Mouse (Mus musculus): Measurements from ENCODE around the gene Cdh4. TPM values are rescaled to one million over a fixed set of nuclear protein-coding genes. Genes with fewer than 3 reads are reported as not detected.
A peak's percentile ranks its signal among the peaks of the same experiment; 100 is the strongest.

Cdh4 gene
- polyA plus RNA-seq, 1 experiment from 2014 or later: 1.1 TPM

DNA sequence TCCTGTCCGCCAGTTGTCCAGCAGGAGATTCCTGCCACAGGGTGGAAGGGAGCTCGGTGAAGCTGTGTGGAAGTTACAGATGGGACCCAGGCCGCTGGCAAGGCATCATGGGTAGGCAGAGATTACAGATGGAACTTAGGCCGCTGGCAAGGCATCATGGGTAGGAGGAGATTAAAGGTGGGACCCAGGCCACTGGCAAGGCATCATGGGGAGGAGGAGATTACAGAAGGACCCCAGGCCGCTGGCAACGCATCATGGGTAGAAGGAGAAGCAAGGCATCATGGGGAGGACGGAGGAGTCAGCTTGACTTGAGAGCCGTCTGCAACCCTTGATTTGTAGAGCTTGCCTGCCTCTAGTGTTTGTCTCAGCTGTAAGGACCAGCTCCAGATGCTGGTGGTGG is 281.2 kb downstream of the Cdh4 start:
- WGBS: 85% methylated on average over 8 of the region's 8 CpGs
- no peaks in the 10 kb centered on the region for H3K9me3 ChIP-seq (ENCODE audit: control insufficient read depth, low read length)
- no peak overlapping the region for H3K4me2 ChIP-seq (ENCODE audit: low read length)

DNA sequence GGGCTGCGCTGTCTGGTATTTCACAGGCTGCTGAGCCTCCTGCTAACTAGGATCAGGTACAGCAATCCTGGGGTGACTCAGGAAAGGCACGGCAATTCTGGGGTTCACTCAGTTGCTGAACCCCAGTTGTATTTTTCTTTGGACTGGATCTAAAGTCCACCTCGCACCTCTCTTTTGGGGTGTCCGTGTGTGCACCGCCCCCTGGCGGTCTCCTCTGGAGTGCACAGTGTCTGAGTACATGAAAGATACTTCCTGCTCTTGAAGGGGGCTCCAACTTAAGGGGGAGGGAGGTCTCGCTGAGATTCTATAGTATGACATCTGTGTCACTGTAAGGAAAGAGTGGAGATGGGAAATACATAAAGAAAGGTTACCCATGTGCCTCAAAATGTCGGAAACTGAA is 286.8 kb downstream of the Cdh4 start:
- ATAC-seq (ENCODE audit: insufficient number of reproducible peaks, insufficient read depth, low FRiP score, low read depth): no peak
- H3K4me3 ChIP-seq (ENCODE audit: control insufficient read depth in 1 of 2, insufficient read depth in 1 of 2, low read depth in 1 of 2, low read length in 2 of 2): no peak overlapping the region
- no peaks in the 10 kb centered on the region for H3K27me3 ChIP-seq (ENCODE audit: control insufficient read depth, insufficient read depth, low read length)
- H3K4me1 ChIP-seq (ENCODE audit: control insufficient read depth in 2 of 2, insufficient read depth in 2 of 2, low read length in 2 of 2): no peaks in the 10 kb centered on the region; a peak in 1 of 4 replicates
- H3K9ac ChIP-seq (ENCODE audit: low read length): no peak overlapping the region
- H3K9me3 ChIP-seq (ENCODE audit: control insufficient read depth, low read length): no peaks in the 10 kb centered on the region
- H3K27ac ChIP-seq (replicated peaks in 1 of 2; ENCODE audit: control insufficient read depth in 1 of 2, insufficient read depth in 1 of 2, low read depth in 2 of 2, low read length in 2 of 2): no peak overlapping the region
- H3K4me2 ChIP-seq (ENCODE audit: low read length): no peak overlapping the region
- no peaks in the 10 kb centered on the region for H3K36me3 ChIP-seq (ENCODE audit: control insufficient read depth, insufficient read depth, low read length)
- 46% methylated on average over 8 of the region's 8 CpGs for WGBS

More for the DNA sequence above, 281.2 kb downstream of the Cdh4 start:
- ATAC-seq (ENCODE audit: insufficient number of reproducible peaks, insufficient read depth, low FRiP score, low read depth): no peak
- H3K4me3 ChIP-seq (ENCODE audit: control insufficient read depth in 1 of 2, insufficient read depth in 1 of 2, low read depth in 1 of 2, low read length in 2 of 2): no peak overlapping the region
- no peaks in the 10 kb centered on the region for H3K27me3 ChIP-seq (ENCODE audit: control insufficient read depth, insufficient read depth, low read length)
- H3K9ac ChIP-seq (ENCODE audit: low read length): no peak overlapping the region
- no peaks in the 10 kb centered on the region for H3K36me3 ChIP-seq (ENCODE audit: control insufficient read depth, insufficient read depth, low read length)
- peaks cover 4 to 5% of the 10 kb centered on the region in 2 experiments; a peak in 2 of 4 replicates for H3K4me1 ChIP-seq (ENCODE audit: control insufficient read depth in 2 of 2, insufficient read depth in 2 of 2, low read length in 2 of 2)
- no peak overlapping the region for H3K27ac ChIP-seq (replicated peaks in 1 of 2; ENCODE audit: control insufficient read depth in 1 of 2, insufficient read depth in 1 of 2, low read depth in 2 of 2, low read length in 2 of 2)

DNA sequence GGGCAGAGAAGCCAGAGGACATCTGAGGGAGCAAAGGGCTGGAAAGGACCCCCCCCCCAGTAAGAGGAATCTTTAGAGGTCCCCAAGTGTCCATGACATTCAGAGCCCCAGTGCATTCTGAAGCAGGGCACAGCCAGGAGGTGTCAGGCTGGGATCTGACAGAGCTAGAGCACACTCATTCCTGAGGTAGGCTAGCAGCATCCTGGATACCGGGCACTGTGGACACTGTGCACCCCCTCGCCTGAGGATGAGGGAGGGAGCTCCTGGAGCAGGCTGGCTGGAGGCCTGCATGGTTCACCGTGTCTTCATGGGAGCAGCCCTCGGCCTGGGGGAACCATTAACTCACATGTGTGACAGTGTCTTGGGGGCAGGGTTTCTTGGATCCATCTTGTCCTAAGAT is 287.6 kb downstream of the Cdh4 start:
- 71% methylated on average over 4 of the region's 4 CpGs for WGBS
- Histone ChIP-seq H3K9ac (ENCODE audit: low read length) (no peak overlapping the region), H3K4me2 (ENCODE audit: low read length) (no peak overlapping the region), H3K9me3 (ENCODE audit: control insufficient read depth, low read length) (no peaks in the 10 kb centered on the region), H3K36me3 (ENCODE audit: control insufficient read depth, insufficient read depth, low read length) (no peaks in the 10 kb centered on the region), H3K4me3 (ENCODE audit: control insufficient read depth in 1 of 2, insufficient read depth in 1 of 2, low read depth in 1 of 2, low read length in 2 of 2) (no peak overlapping the region), H3K27me3 (ENCODE audit: control insufficient read depth, insufficient read depth, low read length) (no peaks in the 10 kb centered on the region), H3K27ac (replicated peaks in 1 of 2; ENCODE audit: control insufficient read depth in 1 of 2, insufficient read depth in 1 of 2, low read depth in 2 of 2, low read length in 2 of 2) (no peak overlapping the region), H3K4me1 (ENCODE audit: control insufficient read depth in 2 of 2, insufficient read depth in 2 of 2, low read length in 2 of 2) (no peaks in the 10 kb centered on the region; a peak in 1 of 4 replicates)
- no peak for ATAC-seq (ENCODE audit: insufficient number of reproducible peaks, insufficient read depth, low FRiP score, low read depth)

DNA sequence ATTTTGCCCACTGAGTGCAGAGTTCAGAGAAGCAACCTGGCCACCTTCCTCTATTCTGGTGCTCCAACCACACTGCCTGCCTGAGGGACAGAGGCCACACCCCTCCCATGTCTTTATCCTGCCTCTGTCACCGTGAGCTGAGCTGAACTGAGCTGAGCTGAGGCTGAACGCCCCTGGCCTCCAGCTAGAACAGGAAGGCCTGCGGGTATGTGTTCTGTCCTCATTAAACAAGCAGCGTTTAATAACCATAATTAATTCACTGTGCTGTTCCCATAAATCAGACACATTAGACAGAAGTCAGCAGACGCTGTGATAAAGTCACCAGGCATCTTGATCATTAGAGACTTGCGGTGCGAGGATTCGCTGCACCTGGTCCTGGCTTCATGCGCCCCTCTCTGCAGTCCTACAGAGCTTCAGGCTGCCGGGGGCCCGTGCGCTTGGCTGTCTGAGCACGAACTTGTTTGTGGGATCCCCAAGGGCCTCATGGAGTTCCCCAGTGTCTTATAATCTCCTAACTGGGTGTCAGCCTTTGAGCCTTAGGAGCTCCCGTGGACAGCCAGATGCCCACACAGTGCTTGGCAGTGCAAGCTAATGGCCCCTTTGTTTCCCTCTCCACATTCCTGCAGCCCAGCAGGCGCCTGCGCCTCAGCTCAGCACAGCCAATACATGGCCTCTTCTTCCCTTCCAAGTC is 291.1 kb downstream of the Cdh4 start:
- no peak overlapping the region for H3K27ac ChIP-seq (replicated peaks in 1 of 2; ENCODE audit: control insufficient read depth in 1 of 2, insufficient read depth in 1 of 2, low read depth in 2 of 2, low read length in 2 of 2)
- H3K4me1 ChIP-seq (ENCODE audit: control insufficient read depth in 2 of 2, insufficient read depth in 2 of 2, low read length in 2 of 2): no peaks in the 10 kb centered on the region
- H3K4me3 ChIP-seq (ENCODE audit: control insufficient read depth in 1 of 2, insufficient read depth in 1 of 2, low read depth in 1 of 2, low read length in 2 of 2): no peak overlapping the region
- H3K27me3 ChIP-seq (ENCODE audit: control insufficient read depth, insufficient read depth, low read length): no peaks in the 10 kb centered on the region
- H3K9me3 ChIP-seq (ENCODE audit: control insufficient read depth, low read length): no peaks in the 10 kb centered on the region
- no peaks in the 10 kb centered on the region for H3K36me3 ChIP-seq (ENCODE audit: control insufficient read depth, insufficient read depth, low read length)
- H3K4me2 ChIP-seq (ENCODE audit: low read length): no peak overlapping the region
- H3K9ac ChIP-seq (ENCODE audit: low read length): no peak overlapping the region
- 55% methylated on average over 16 of the region's 16 CpGs for WGBS
- ATAC-seq (ENCODE audit: insufficient number of reproducible peaks, insufficient read depth, low FRiP score, low read depth): no peak

DNA sequence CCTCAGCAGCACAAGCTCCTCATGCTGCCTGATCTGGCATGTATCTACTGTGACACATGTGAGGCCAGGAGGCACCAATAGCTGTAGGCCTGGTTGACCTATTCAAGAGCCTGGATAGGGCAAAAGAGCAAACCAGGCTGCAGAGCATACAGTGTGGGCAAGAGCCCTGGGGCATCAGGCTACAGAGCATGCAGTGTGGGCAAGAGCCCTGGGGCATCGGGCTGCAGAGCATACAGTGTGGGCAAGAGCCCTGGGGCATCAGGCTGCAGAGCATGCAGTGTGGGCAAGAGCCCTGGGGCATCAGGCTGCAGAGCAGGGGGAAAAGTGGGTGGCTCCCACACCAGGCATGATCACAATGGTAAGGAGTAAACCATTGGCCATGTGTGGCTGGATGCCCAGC is 300.2 kb downstream of the Cdh4 start:
- Histone ChIP-seq H3K4me2 (ENCODE audit: low read length) (no peak overlapping the region), H3K27ac (replicated peaks in 1 of 2; ENCODE audit: control insufficient read depth in 1 of 2, insufficient read depth in 1 of 2, low read depth in 2 of 2, low read length in 2 of 2) (no peak overlapping the region)

DNA sequence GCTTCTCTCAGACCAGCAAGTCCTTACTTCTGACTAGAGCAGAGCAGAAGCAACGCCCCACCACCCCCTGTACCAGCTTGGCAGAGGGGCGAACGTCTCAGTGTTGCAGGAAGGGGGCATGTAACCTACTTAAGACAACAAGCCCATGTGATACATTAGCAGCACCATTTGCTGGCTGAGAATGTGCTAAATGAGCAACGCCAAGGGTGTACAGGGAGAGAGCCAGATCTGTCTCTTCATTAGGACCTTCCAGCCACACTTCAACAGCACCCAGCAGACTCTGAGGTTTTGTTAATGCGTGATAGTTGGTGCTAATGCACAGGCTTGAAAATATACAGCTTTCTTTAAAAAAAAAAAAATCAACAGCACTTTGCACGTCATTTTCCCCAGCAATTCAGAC is 300.6 kb downstream of the Cdh4 start:
- no peak overlapping the region for H3K27ac ChIP-seq (replicated peaks in 1 of 2; ENCODE audit: control insufficient read depth in 1 of 2, insufficient read depth in 1 of 2, low read depth in 2 of 2, low read length in 2 of 2)
- no peak overlapping the region for H3K4me3 ChIP-seq (ENCODE audit: control insufficient read depth in 1 of 2, insufficient read depth in 1 of 2, low read depth in 1 of 2, low read length in 2 of 2)
- H3K4me1 ChIP-seq (ENCODE audit: control insufficient read depth in 2 of 2, insufficient read depth in 2 of 2, low read length in 2 of 2): no peaks in the 10 kb centered on the region
- WGBS: 72% methylated on average over 6 of the region's 6 CpGs
- H3K9ac ChIP-seq (ENCODE audit: low read length): no peak overlapping the region
- H3K36me3 ChIP-seq (ENCODE audit: control insufficient read depth, insufficient read depth, low read length): no peaks in the 10 kb centered on the region
- H3K9me3 ChIP-seq (ENCODE audit: control insufficient read depth, low read length): no peaks in the 10 kb centered on the region
- no peaks in the 10 kb centered on the region for H3K27me3 ChIP-seq (ENCODE audit: control insufficient read depth, insufficient read depth, low read length)
- ATAC-seq (ENCODE audit: insufficient number of reproducible peaks, insufficient read depth, low FRiP score, low read depth): no peak
- H3K4me2 ChIP-seq (ENCODE audit: low read length): no peak overlapping the region

More for the DNA sequence above, 300.2 kb downstream of the Cdh4 start:
- 73% methylated on average over 1 of the region's 1 CpGs for WGBS
- no peaks in the 10 kb centered on the region for H3K36me3 ChIP-seq (ENCODE audit: control insufficient read depth, insufficient read depth, low read length)
- H3K4me1 ChIP-seq (ENCODE audit: control insufficient read depth in 2 of 2, insufficient read depth in 2 of 2, low read length in 2 of 2): no peaks in the 10 kb centered on the region
- H3K9ac ChIP-seq (ENCODE audit: low read length): no peak overlapping the region
- no peak for ATAC-seq (ENCODE audit: insufficient number of reproducible peaks, insufficient read depth, low FRiP score, low read depth)
- no peaks in the 10 kb centered on the region for H3K27me3 ChIP-seq (ENCODE audit: control insufficient read depth, insufficient read depth, low read length)
- H3K9me3 ChIP-seq (ENCODE audit: control insufficient read depth, low read length): no peaks in the 10 kb centered on the region
- H3K4me3 ChIP-seq (ENCODE audit: control insufficient read depth in 1 of 2, insufficient read depth in 1 of 2, low read depth in 1 of 2, low read length in 2 of 2): no peak overlapping the region

DNA sequence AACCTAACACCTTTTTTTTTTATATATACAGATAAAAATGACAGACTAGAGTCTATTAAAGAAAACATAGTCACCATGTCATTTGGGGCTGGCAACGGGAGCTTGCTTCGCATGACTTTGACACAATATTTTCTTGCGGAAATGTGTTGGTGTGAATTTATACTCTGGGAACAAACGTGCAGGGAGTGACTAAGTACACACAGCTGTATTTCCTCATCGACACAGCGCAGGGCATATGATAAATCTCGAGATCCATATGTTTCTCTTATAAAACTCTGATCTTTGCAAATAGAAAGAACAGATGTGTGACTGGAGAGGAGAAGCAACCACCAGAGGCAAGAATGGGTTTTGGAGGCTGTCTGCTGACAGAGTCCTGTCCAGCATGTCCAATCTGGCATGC is 304.3 kb downstream of the Cdh4 start:
- Histone ChIP-seq H3K36me3 (ENCODE audit: control insufficient read depth, insufficient read depth, low read length) (no peaks in the 10 kb centered on the region), H3K4me1 (ENCODE audit: control insufficient read depth in 2 of 2, insufficient read depth in 2 of 2, low read length in 2 of 2) (peaks cover 17 to 20% of the 10 kb centered on the region in 2 experiments), H3K27ac (replicated peaks in 1 of 2; ENCODE audit: control insufficient read depth in 1 of 2, insufficient read depth in 1 of 2, low read depth in 2 of 2, low read length in 2 of 2) (no peak overlapping the region), H3K9ac (ENCODE audit: low read length) (no peak overlapping the region), H3K27me3 (ENCODE audit: control insufficient read depth, insufficient read depth, low read length) (no peaks in the 10 kb centered on the region), H3K4me2 (ENCODE audit: low read length) (no peak overlapping the region), H3K9me3 (ENCODE audit: control insufficient read depth, low read length) (no peaks in the 10 kb centered on the region), H3K4me3 (ENCODE audit: control insufficient read depth in 1 of 2, insufficient read depth in 1 of 2, low read depth in 1 of 2, low read length in 2 of 2) (no peak overlapping the region)
- ATAC-seq (ENCODE audit: insufficient number of reproducible peaks, insufficient read depth, low FRiP score, low read depth): no peak
- WGBS: 76% methylated on average over 7 of the region's 7 CpGs

DNA sequence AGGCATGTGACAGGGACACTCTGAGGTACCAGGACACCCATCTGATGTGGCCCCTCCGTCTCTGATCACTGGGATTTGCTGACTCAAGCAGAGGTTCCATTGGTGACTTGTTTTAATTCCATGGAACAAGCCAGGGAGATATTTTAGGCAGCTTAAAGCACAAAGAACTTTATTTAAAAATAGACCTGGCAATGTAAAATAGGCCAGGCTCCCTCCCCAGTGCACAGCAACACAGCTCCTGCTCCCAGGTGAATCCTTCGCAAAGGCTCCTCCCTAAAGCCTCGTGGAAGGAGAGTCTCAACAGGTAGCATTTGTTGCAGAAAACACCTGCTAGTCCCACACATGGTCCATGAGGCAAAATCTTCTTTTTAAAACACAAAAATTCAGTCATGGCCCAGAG is 307.2 kb downstream of the Cdh4 start:
- H3K36me3 ChIP-seq (ENCODE audit: control insufficient read depth, insufficient read depth, low read length): no peaks in the 10 kb centered on the region
- no peak overlapping the region for H3K9ac ChIP-seq (ENCODE audit: low read length)
- H3K9me3 ChIP-seq (ENCODE audit: control insufficient read depth, low read length): no peaks in the 10 kb centered on the region
- no peak for ATAC-seq (ENCODE audit: insufficient number of reproducible peaks, insufficient read depth, low FRiP score, low read depth)
- H3K4me3 ChIP-seq (ENCODE audit: control insufficient read depth in 1 of 2, insufficient read depth in 1 of 2, low read depth in 1 of 2, low read length in 2 of 2): no peak overlapping the region
- no peak overlapping the region for H3K4me2 ChIP-seq (ENCODE audit: low read length)
- peaks cover 17 to 20% of the 10 kb centered on the region in 2 experiments for H3K4me1 ChIP-seq (ENCODE audit: control insufficient read depth in 2 of 2, insufficient read depth in 2 of 2, low read length in 2 of 2)
- H3K27me3 ChIP-seq (ENCODE audit: control insufficient read depth, insufficient read depth, low read length): no peaks in the 10 kb centered on the region
- 45% methylated on average over 3 of the region's 3 CpGs for WGBS
- peak overlapping the region; percentile 0 to 9; a peak in 1 of 4 replicates for H3K27ac ChIP-seq (replicated peaks in 1 of 2; ENCODE audit: control insufficient read depth in 1 of 2, insufficient read depth in 1 of 2, low read depth in 2 of 2, low read length in 2 of 2)
